Mouse (Mus musculus) spleen, adult 12 weeks (tissue): ENCODE data around the gene Stra8.

Experiments used
- DNase-seq: peaks from one replicate; pipeline ENCODE4 v3.0.0; 2022; ENCODE audit warnings: low spot score

The Stra8 gene

GRCm38 (mm10) chr6:34903441-34903840 is 16.5 kb upstream of the Stra8 start:
- DNase-seq: no peak

- DNase-seq: no peak
These were observed 16.1 kb upstream of the Stra8 start for GRCm38 (mm10) chr6:34903851-34904250.

GRCm38 (mm10) chr6:34904361-34904760 is 15.6 kb upstream of the Stra8 start:
- no peak for DNase-seq

GRCm38 (mm10) chr6:34906125-34906524 is 13.8 kb upstream of the Stra8 start:
- no peak for DNase-seq

- DNase-seq: no peak
These were observed 13.3 kb upstream of the Stra8 start for GRCm38 (mm10) chr6:34906661-34907060.

- peak; percentile 49 for DNase-seq
These were observed 12.8 kb upstream of the Stra8 start for GRCm38 (mm10) chr6:34907121-34907614.

GRCm38 (mm10) chr6:34907696-34908260 is 12.2 kb upstream of the Stra8 start:
- no peak for DNase-seq

GRCm38 (mm10) chr6:34909631-34910345 is 10.2 kb upstream of the Stra8 start:
- DNase-seq: no peak

GRCm38 (mm10) chr6:34910371-34911219 is 9.4 kb upstream of the Stra8 start, which contains the start of gene Wdr91:
Gene Wdr91, minus strand, starts transcription at chr6:34910876.
- DNase-seq: peak; percentile 94

GRCm38 (mm10) chr6:34913341-34914040 is 6.5 kb upstream of the Stra8 start:
- DNase-seq: no peak

GRCm38 (mm10) chr6:34914462-34914861 is 5.5 kb upstream of the Stra8 start:
- DNase-seq: no peak

GRCm38 (mm10) chr6:34919146-34919545 is 817 bp upstream of the Stra8 start:
- no peak for DNase-seq

- DNase-seq: no peak
These were observed 668 bp downstream of the Stra8 start for GRCm38 (mm10) chr6:34920631-34921030.

- DNase-seq: no peak
These were observed 2.0 kb downstream of the Stra8 start for GRCm38 (mm10) chr6:34921941-34922340.

GRCm38 (mm10) chr6:34927156-34927555 is 7.2 kb downstream of the Stra8 start:
- DNase-seq: peak; percentile 51

- no peak for DNase-seq
These were observed 7.6 kb downstream of the Stra8 start for GRCm38 (mm10) chr6:34927594-34927993.

GRCm38 (mm10) chr6:34932633-34933032 is 12.7 kb downstream of the Stra8 start:
- DNase-seq: no peak

GRCm38 (mm10) chr6:34936743-34937142 is 16.8 kb downstream of the Stra8 start:
- no peak for DNase-seq

- no peak for DNase-seq
These were observed 18.4 kb downstream of the Stra8 start for GRCm38 (mm10) chr6:34938280-34938928.

- DNase-seq: no peak
These were observed 19.0 kb downstream of the Stra8 start for GRCm38 (mm10) chr6:34938929-34939325.

- no peak for DNase-seq
These were observed 19.5 kb downstream of the Stra8 start for GRCm38 (mm10) chr6:34939451-34939850.

GRCm38 (mm10) chr6:34941496-34941895 is 21.5 kb downstream of the Stra8 start:
- DNase-seq: no peak
